Mouse (Mus musculus): ENCODE results near the gene Pla2g12a. TPM values are rescaled to one million over a fixed set of nuclear protein-coding genes. Genes with fewer than 3 reads are reported as not detected.

Gene Pla2g12a
- 10 to 100 TPM; 16.9 to 22.9 TPM for total RNA-seq (2021)
- long read RNA-seq, experiment 1, transcript Pla2g12a-201 (4 exons, 1,561 nt) = major isoform, 29 of 36 reads
- long read RNA-seq, experiment 1, partial matches to known transcripts = 3 of 36 reads
- long read RNA-seq, experiment 1, other reads (novel, unspliced or antisense) = 1 of 36 reads
- long read RNA-seq, experiment 2, transcript Pla2g12a-201 (4 exons, 1,561 nt) = major isoform, 30 of 32 reads
- long read RNA-seq, experiment 2, partial matches to known transcripts = 0 of 32 reads
- long read RNA-seq, experiment 2, other reads (novel, unspliced or antisense) = 1 of 32 reads

DNA sequence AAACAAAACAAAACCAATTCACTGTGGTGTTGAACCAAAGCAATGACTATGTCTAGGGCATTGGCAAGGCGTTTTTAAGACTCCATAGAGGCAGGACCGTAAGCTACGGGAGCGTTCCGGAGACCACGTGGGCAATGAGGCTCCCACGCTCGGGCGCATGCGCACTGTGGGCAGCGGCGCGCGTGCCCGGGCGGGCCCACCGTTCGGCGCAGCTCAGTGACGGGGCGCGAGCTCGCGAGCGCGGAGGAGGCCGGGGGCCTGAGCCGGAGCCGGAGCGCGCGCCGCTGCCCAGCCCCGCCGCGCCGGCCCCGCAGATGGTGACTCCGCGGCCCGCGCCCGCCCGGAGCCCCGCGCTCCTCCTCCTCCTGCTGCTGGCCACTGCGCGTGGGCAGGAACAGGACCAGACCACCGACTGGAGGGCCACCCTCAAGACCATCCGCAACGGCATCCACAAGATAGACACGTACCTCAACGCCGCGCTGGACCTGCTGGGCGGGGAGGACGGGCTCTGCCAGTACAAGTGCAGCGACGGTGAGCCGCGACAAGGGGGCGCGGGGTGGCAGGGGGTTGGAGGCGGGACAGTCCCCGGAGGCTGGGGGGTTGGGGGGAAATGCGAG is at the start of gene Pla2g12a:
Gene Pla2g12a, plus strand, starts transcription at position 202 of the 617 bp plus-strand sequence.
- DNase-seq (ENCODE audit: low spot score in 2 of 2) = peak; percentile 93 to 96

DNA sequence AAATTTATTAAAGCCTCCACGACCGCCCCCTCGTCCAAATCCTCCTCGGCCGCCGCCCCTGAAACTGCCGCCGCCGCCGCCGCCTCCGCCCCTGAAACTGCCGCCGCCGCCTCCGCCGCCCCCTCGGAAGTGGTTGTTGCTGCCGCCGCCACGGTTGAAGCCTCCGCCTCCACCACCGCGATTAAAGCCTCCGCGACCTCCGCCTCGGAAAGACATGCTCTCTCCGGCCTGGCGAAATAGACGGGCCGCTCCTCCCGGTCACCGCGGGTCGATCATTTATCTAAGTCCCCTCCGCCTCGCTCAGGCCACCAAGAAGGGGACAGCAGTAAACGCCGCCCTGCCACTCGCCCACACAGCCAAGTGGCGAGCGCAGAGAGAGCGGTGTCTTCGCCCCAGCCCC is 47.8 kb upstream of the Pla2g12a start:
- peak in 1 of 2 experiments; percentile 18 for DNase-seq (ENCODE audit: low spot score in 2 of 2)

GRCm38 (mm10) chr3:129831035-129831568 is 47.3 kb upstream of the Pla2g12a start, which contains the start of gene Gar1:
Gene Gar1 (minus strand): TSS chr3:129831396.
- DNase-seq (ENCODE audit: low spot score in 2 of 2) = peak; percentile 95 to 96

GRCm38 (mm10) chr3:129835388-129835934 is 42.9 kb upstream of the Pla2g12a start, which contains the start of gene Cfi:
Gene Cfi (plus strand): TSS chr3:129835884.
- DNase-seq (ENCODE audit: low spot score in 2 of 2) = no peak

DNA sequence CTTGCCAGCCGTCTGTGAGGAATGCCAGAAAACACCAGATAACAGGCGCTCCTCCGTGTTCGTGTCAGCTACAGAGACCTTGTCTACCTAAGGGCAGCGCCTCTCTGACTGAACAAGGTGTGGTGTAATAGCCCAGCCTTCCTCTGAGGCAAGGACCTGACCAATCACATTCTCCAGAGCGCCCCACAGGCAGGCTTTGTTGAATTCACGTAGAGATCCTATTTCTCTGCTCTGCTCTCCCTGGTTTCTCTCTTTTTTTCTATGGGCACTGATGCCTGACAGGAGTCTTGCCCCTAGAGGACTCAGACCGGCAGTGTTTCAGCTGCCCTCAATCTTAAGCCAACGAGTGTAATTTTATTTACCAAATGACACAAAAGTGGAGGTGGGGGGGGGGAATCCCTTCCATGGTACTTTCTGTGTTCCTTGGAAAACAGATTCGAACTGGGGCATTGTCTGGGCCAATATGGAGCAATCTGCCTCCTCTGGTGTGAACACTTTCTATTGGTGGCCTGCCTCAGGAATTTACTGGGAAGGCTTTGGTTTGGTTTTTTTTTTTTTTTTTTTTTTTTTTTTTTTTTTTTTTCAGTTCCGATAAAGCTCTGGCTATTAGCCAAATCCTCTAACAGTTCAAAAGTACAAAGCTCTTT is 42.2 kb upstream of the Pla2g12a start:
- no peak for DNase-seq (ENCODE audit: low spot score in 2 of 2)

DNA sequence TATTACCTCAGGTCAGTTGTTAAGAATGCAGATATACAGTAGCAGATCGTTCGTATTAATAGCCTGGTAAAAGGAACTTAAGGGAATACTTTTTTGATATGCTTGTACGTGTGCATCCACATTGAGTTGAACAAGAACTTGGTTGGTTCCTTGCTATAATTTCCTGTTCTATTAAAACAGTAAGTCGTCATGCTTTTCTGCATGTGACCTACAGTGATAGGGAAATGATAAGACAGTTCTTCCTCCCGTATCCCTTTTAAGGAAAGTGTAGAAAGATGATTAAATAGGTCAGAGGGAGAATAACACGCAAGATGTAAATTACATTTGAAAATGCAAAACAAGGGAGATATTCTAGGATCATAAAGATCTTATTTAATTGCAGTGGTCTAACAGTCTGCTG is 41.4 kb upstream of the Pla2g12a start:
- no peak for DNase-seq (ENCODE audit: low spot score in 2 of 2)

- no peak for DNase-seq (ENCODE audit: low spot score in 2 of 2)
These were observed 40.4 kb upstream of the Pla2g12a start for GRCm38 (mm10) chr3:129838017-129838416.

- DNase-seq (ENCODE audit: low spot score in 2 of 2) = no peak
These were observed 32.5 kb upstream of the Pla2g12a start for GRCm38 (mm10) chr3:129845868-129846267.

- DNase-seq (ENCODE audit: low spot score in 2 of 2) = no peak
These were observed 31.6 kb upstream of the Pla2g12a start for GRCm38 (mm10) chr3:129846846-129847245.

- no peak for DNase-seq (ENCODE audit: low spot score in 2 of 2)
These were observed 15.8 kb upstream of the Pla2g12a start for GRCm38 (mm10) chr3:129862592-129862991.

- DNase-seq (ENCODE audit: low spot score in 2 of 2) = peak; percentile 17 to 39
These were observed 14.7 kb upstream of the Pla2g12a start for GRCm38 (mm10) chr3:129863698-129864097.

DNA sequence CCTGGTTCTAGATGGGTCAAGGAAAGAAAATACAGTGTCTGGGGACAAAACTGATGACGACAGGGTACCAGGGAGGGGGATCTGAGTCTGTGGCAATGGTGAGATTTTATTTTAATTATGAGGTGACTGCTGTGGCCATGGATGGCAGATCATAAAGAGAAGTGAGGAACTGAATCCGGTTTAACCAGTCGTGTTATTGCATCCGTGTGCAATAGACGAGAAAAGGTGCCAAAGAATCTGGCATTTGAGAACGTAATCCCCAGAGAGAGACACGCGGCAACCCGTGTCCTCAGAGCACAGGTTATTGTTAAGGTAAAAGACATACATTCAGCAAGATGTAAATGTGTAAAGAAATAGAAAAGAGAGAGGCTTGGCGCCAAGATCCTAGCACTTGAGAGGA is 1.1 kb upstream of the Pla2g12a start:
- DNase-seq (ENCODE audit: low spot score in 2 of 2) = no peak

GRCm38 (mm10) chr3:129879131-129879757 is 838 bp downstream of the Pla2g12a start:
- DNase-seq (ENCODE audit: low spot score in 2 of 2) = no peak

GRCm38 (mm10) chr3:129879913-129880312 is 1.5 kb downstream of the Pla2g12a start:
- no peak for DNase-seq (ENCODE audit: low spot score in 2 of 2)

GRCm38 (mm10) chr3:129880925-129881593 is 2.7 kb downstream of the Pla2g12a start:
- no peak for DNase-seq (ENCODE audit: low spot score in 2 of 2)

GRCm38 (mm10) chr3:129885577-129885976 is 7.2 kb downstream of the Pla2g12a start:
- no peak for DNase-seq (ENCODE audit: low spot score in 2 of 2)

DNA sequence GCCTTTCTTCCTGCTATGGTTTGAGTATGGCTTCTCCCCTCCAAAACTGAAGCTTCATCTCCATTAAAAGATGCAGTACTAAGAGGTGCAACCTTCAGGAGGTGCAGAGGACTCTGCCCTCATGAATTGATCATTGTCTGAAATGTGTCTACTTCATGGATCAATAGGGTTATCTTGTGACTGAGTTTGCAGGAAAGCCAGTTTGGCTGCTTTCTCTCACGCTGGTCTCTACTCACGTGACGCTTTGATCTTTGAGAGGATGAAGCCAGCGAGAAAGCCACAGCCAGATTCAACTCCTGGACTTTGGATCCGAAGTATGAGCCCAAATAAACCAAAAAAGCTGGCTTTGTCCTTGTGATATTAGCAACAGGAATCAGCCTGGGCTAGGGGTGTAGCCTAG is 8.0 kb downstream of the Pla2g12a start:
- no peak for DNase-seq (ENCODE audit: low spot score in 2 of 2)

DNA sequence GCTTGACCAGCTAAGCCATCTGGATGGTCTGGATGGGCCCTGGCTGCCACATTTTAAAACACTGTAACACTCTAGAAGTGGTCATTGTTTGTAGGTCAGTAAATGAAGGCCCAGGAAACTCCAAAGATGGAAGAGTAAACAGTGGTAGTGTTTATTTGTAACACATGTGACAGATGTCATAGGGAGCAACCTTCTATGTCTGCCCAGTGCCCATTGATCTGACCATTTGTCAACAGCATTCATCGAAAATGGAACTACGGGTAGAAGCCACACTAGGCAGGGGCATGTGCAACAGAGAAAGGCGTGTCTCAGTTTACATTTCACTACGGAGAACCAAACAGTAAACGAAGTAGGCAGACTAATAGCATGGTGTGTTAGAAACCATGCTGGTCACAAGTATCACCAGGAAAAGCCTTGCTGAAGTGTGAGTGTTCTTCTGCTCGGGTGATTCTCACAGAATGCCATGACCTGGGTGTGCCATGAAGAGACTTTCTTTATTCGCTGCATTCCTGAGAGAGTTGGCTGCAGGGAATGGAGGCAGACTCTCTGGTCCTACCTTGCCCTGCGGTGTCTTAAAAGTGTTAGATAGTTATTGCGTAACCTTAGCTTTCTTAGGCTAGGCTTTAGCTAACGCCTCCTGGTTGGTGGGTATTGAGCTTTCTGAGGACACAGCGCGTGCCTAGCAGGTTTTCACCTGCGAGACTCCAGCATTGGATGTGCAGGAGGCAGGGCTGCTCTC is 9.5 kb downstream of the Pla2g12a start:
- no peak for DNase-seq (ENCODE audit: low spot score in 2 of 2)

DNA sequence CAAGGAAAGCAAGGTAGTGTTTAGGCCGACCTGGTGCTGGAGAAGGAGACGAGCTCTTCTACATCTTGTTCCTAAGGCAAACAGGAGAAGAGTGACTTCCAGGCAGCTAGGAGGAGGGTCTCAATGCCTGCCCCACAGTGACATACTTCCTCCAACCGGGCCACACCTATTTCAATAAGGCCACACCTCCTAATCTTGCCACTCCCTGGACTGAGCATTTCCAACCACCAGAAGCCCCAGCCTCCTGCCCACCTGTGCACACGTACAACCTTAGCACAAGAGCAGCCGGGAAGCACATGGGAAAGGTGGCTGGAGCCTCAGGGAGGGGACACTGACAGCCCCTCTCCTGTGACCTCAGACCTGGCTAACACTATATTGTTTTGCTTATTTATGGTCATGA is 13.6 kb downstream of the Pla2g12a start:
- no peak for DNase-seq (ENCODE audit: low spot score in 2 of 2)

GRCm38 (mm10) chr3:129893143-129893542 is 14.7 kb downstream of the Pla2g12a start:
- DNase-seq (ENCODE audit: low spot score in 2 of 2) = no peak

All from left cerebral cortex, adult 18-20 months (tissue).